Mouse (Mus musculus): ENCODE measurements at regions not wholly inside any gene's neighbourhood (a gene's known extent, or its start where the extent isn't known, plus 50 kb on each side); places are given as distances from the start of the nearest gene placed in this dataset.

DNA sequence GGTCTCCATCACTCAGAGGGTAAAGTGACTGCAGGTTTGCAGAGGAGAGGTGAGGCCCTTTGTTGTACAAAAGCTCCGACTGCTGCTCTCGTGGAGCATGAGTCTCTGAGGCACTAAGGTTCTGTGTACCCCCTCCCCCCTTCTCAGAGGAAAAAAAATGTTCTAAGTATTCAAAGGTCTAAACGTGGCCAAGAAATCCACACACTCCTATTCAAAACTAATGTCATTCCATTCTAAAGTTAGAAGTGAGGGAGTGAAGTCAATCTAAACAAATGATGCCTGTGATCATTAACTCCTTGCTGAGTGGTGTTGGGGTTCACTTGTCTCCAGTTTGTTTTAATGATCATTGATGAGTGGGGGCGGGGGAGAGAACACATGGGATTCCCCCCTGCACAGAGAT lies 150.6 kb downstream of the Auh start:
- intact Hi-C loops (cut with DNase I), result no loop called here
- no peak for DNase-seq

All from heart, postnatal 14 days (tissue).